Mouse (Mus musculus) MEL (cell line): ENCODE measurements around the gene Cd79b. TPM values are rescaled to one million over a fixed set of nuclear protein-coding genes. Genes with fewer than 3 reads are reported as not detected.

ENCODE experiments used
- DNase-seq: peaks from one replicate; pipeline ENCODE4 v3.0.0; 2011; ENCODE audit warnings: low read depth, low spot score
- H3K27ac ChIP-seq: 2 replicates; pipeline ENCODE4 v1.5.1; 2012; ENCODE audit warnings: low read depth, mild to moderate bottlenecking, control low read depth, low read length, moderate library complexity; ENCODE audit not compliant: control insufficient read depth
- H3K27me3 ChIP-seq, 2 experiments: fragments of 150-350 bp in 1 of 2; sonication (generic) in 1 of 2; 2 replicates each; pipeline ENCODE4 v1.6.1; 2012; ENCODE audit warnings: low read length in 2 of 2, mild to moderate bottlenecking in 2 of 2, improper control_type of control experiment in 1 of 2, moderate library complexity in 1 of 2; ENCODE audit not compliant: insufficient read depth in 2 of 2, control insufficient read depth in 1 of 2
- H3K36me3 ChIP-seq, 2 experiments: 2 replicates each; pipeline ENCODE4 v1.6.1; 2012 to 2014; ENCODE audit warnings: low read length in 2 of 2, improper control_type of control experiment in 1 of 2, inconsistent platforms in 1 of 2, mild to moderate bottlenecking in 1 of 2; ENCODE audit not compliant: insufficient read depth in 2 of 2, control insufficient read depth in 1 of 2
- H3K4me1 ChIP-seq, 2 experiments: fragments of 150-350 bp in 1 of 2; sonication (generic) in 1 of 2; 2 replicates each; pipeline ENCODE4 v1.6.1; 2012; ENCODE audit warnings: low read length in 2 of 2, improper control_type of control experiment in 1 of 2, mild to moderate bottlenecking in 1 of 2; ENCODE audit not compliant: insufficient read depth in 2 of 2, control insufficient read depth in 1 of 2
- H3K4me3 ChIP-seq, 2 experiments: fragments of 150-350 bp in 1 of 2; sonication (generic) in 1 of 2; 2 replicates each; pipeline ENCODE4 v1.5.1; 2012; ENCODE audit warnings: low read depth in 2 of 2, low read length in 2 of 2, mild to moderate bottlenecking in 2 of 2, moderate library complexity in 2 of 2, control low read depth in 1 of 2, improper control_type of control experiment in 1 of 2; ENCODE audit not compliant: control insufficient read depth in 1 of 2, insufficient read depth in 1 of 2
- H3K79me2 ChIP-seq: 2 replicates; pipeline ENCODE4 v1.6.1; 2012; ENCODE audit warnings: mild to moderate bottlenecking, low read length, moderate library complexity; ENCODE audit not compliant: control insufficient read depth, poor library complexity, insufficient read depth
- H3K9ac ChIP-seq: 2 replicates; pipeline ENCODE4 v1.6.1; 2012; ENCODE audit warnings: low read depth, mild to moderate bottlenecking, control low read depth, low read length, moderate library complexity; ENCODE audit not compliant: control insufficient read depth, poor library complexity, severe bottlenecking
- H3K9me3 ChIP-seq: fragments of 150-350 bp; sonication (generic); replicated peaks from 2 replicates; pipeline ENCODE4 v1.6.1; 2012; ENCODE audit warnings: mild to moderate bottlenecking, low read length, improper control_type of control experiment, moderate library complexity; ENCODE audit not compliant: insufficient read depth
- BHLHE40 ChIP-seq: IDR thresholded peaks from 2 replicates; pipeline ENCODE4 v1.6.1; 2012; ENCODE audit warnings: low read depth, mild to moderate bottlenecking, inconsistent platforms, low read length, improper control_type of control experiment, borderline replicate concordance
- CHD2 ChIP-seq: IDR thresholded peaks from 2 replicates; pipeline ENCODE4 v1.6.1; 2011; ENCODE audit warnings: low read length, improper control_type of control experiment
- E2F4 ChIP-seq: IDR thresholded peaks from 2 replicates; pipeline ENCODE4 v1.6.1; 2011; ENCODE audit warnings: low read depth, low read length, improper control_type of control experiment, borderline replicate concordance
- EP300 ChIP-seq, 2 experiments: IDR thresholded peaks; 2 replicates each; pipeline ENCODE4 v1.6.1; 2011; ENCODE audit warnings: improper control_type of control experiment in 2 of 2, low read length in 2 of 2, low read depth in 1 of 2, mild to moderate bottlenecking in 1 of 2
- GATA1 ChIP-seq: IDR thresholded peaks from 2 replicates; pipeline ENCODE4 v1.6.1; 2011; ENCODE audit warnings: low read depth, low read length, improper control_type of control experiment
- HCFC1 ChIP-seq: IDR thresholded peaks from 2 replicates; pipeline ENCODE4 v1.6.1; 2012; ENCODE audit warnings: low read depth, mild to moderate bottlenecking, inconsistent platforms, low read length, improper control_type of control experiment, moderate library complexity
- JUND ChIP-seq: IDR thresholded peaks from 2 replicates; pipeline ENCODE4 v1.6.1; 2011; ENCODE audit warnings: low read depth, mild to moderate bottlenecking, improper control_type of control experiment, low read length
- MAX ChIP-seq: IDR thresholded peaks from 2 replicates; pipeline ENCODE4 v1.6.1; 2011; ENCODE audit warnings: low read length, improper control_type of control experiment
- MYB ChIP-seq: IDR thresholded peaks from 2 replicates; pipeline ENCODE4 v1.6.1; 2011; ENCODE audit warnings: mild to moderate bottlenecking, low read depth, low read length, improper control_type of control experiment
- NRF1 ChIP-seq: IDR thresholded peaks from 2 replicates; pipeline ENCODE4 v1.6.1; 2014; ENCODE audit warnings: low read depth, mild to moderate bottlenecking, inconsistent platforms, low read length, improper control_type of control experiment, moderate library complexity; ENCODE audit not compliant: poor library complexity, insufficient read depth, severe bottlenecking
- POLR2AphosphoS2 ChIP-seq: IDR thresholded peaks from 2 replicates; pipeline ENCODE4 v1.6.1; 2011; ENCODE audit warnings: low read length, improper control_type of control experiment
- POLR2AphosphoS5 ChIP-seq: IDR thresholded peaks from 2 replicates; pipeline ENCODE4 v1.6.1; 2012; ENCODE audit warnings: low read depth, borderline replicate concordance, mild to moderate bottlenecking, inconsistent platforms, low read length, moderate library complexity, mixed read lengths
- RCOR1 ChIP-seq: IDR thresholded peaks from 2 replicates; pipeline ENCODE4 v1.6.1; 2012; ENCODE audit warnings: low read depth, mild to moderate bottlenecking, inconsistent platforms, low read length, improper control_type of control experiment
- SIN3A ChIP-seq: IDR thresholded peaks from 2 replicates; pipeline ENCODE4 v1.6.1; 2012; ENCODE audit warnings: low read length, improper control_type of control experiment, inconsistent platforms
- TBP ChIP-seq: IDR thresholded peaks from 2 replicates; pipeline ENCODE4 v1.8.0; 2011; ENCODE audit warnings: low read depth, low read length, improper control_type of control experiment
- TCF12 ChIP-seq: IDR thresholded peaks from 2 replicates; pipeline ENCODE4 v1.6.1; 2014; ENCODE audit warnings: low read depth, mild to moderate bottlenecking, inconsistent platforms, low read length, improper control_type of control experiment, moderate library complexity
- USF2 ChIP-seq, 2 experiments: IDR thresholded peaks; 2 replicates each; pipeline ENCODE4 v1.6.1; 2011 to 2012; ENCODE audit warnings: improper control_type of control experiment in 2 of 2, low read length in 2 of 2, borderline replicate concordance in 1 of 2, inconsistent platforms in 1 of 2, low read depth in 1 of 2, mild to moderate bottlenecking in 1 of 2; ENCODE audit not compliant: insufficient read depth in 1 of 2
- ZKSCAN1 ChIP-seq: IDR thresholded peaks from 2 replicates; pipeline ENCODE4 v1.6.1; 2012; ENCODE audit warnings: low read depth, mild to moderate bottlenecking, inconsistent platforms, low read length, improper control_type of control experiment, moderate library complexity
- polyA plus RNA-seq, 2 experiments: library from polyadenylated mRNA; stranded (reverse) in 1 of 2; unstranded in 1 of 2; fragments of >175 nt in 1 of 2; fragments of >200 nt in 1 of 2; gene quantifications; 2 replicates each; pipeline versions ENCODE4 v1.2.1 to v1.2.4; 2012; ENCODE audit warnings: low replicate concordance in 2 of 2, low read depth in 1 of 2; ENCODE audit not compliant: insufficient read length in 2 of 2, insufficient read depth in 1 of 2, missing spikeins in 1 of 2
- total RNA-seq: library from RNA; depleted of rRNA; stranded (reverse); fragments of 300-350 nt; gene quantifications from 2 replicates; pipeline ENCODE4 v1.2.3, GENCODE M21; 2012; rRNA removed

Cd79b gene
- total and polyA plus RNA-seq, 3 experiments = 0.54 to 2.4 TPM; not detected in 1

- Histone ChIP-seq H3K79me2 (peaks cover 9% of the 10 kb centered on the region; the same call in 1 of the 2 replicates), H3K36me3 (peaks cover 3 to 33% of the 10 kb centered on the region in 2 experiments)
- no peak for TF ChIP-seq POLR2AphosphoS2
- no peak for TF ChIP-seq E2F4
- no peak for TF ChIP-seq GATA1
- no peak for TF ChIP-seq CHD2
- no peak for TF ChIP-seq USF2 (IDR thresholded peaks at IDR 0.05; ENCODE audit: borderline replicate concordance in 1 of 2, insufficient read depth in 1 of 2, low read depth in 1 of 2, low read length in 2 of 2)
- TF ChIP-seq EP300 (IDR thresholded peaks at IDR 0.05; ENCODE audit: low read depth in 1 of 2, low read length in 2 of 2) = no peak
- TF ChIP-seq MYB = no peak
- no peak for TF ChIP-seq NRF1
- TF ChIP-seq JUND = no peak
- no peak for TF ChIP-seq TCF12
- no peak for TF ChIP-seq BHLHE40
- TF ChIP-seq POLR2AphosphoS5 = no peak
- no peak for TF ChIP-seq ZKSCAN1
- TF ChIP-seq SIN3A = no peak
- no peak for TF ChIP-seq MAX
- no peak for TF ChIP-seq RCOR1
- TF ChIP-seq TBP = no peak
- no peak for TF ChIP-seq HCFC1
Observed at GRCm38 (mm10) chr11:106263963-106264362, 50.6 kb downstream of the Cd79b start.

More at GRCm38 (mm10) chr11:106263963-106264362, 50.6 kb downstream of the Cd79b start:
- H3K27me3 ChIP-seq = no peaks in the 10 kb centered on the region
- H3K9me3 ChIP-seq = no peaks in the 10 kb centered on the region
- peaks cover 0 to 7% of the 10 kb centered on the region in 2 experiments; a peak in 1 of 4 replicates for H3K4me1 ChIP-seq
- no peak overlapping the region for H3K27ac ChIP-seq
- no peak for DNase-seq
- H3K9ac ChIP-seq = no peak overlapping the region
- H3K4me3 ChIP-seq = no peak overlapping the region

Other genes with a start within 250 kb of the Cd79b start
- gene Taco1, start 248.7 kb downstream of the Cd79b start, total RNA-seq = 33.3 and 35.0 TPM in 2 replicates
- 10 to 100 TPM in 1 of 2 experiments, not detected in 1; 33.1 TPM for gene Taco1, start 248.7 kb downstream of the Cd79b start, polyA plus RNA-seq
- gene Map3k3, start 230.1 kb downstream of the Cd79b start, total RNA-seq = 10.5 and 14.6 TPM in 2 replicates
- 10 to 100 TPM in 1 of 2 experiments, not detected in 1; 14.3 TPM for gene Map3k3, start 230.1 kb downstream of the Cd79b start, polyA plus RNA-seq
- not detected in 2 replicates for gene Gm10840, start 153.9 kb downstream of the Cd79b start, total RNA-seq
- not detected for gene Gm10840, start 153.9 kb downstream of the Cd79b start, polyA plus RNA-seq
- gene Limd2, start 153.9 kb downstream of the Cd79b start, total RNA-seq = 58.6 and 103 TPM in 2 replicates
- gene Limd2, start 153.9 kb downstream of the Cd79b start, polyA plus RNA-seq = 100 to 1,000 TPM in 1 of 2 experiments, not detected in 1; 201 TPM
- gene Strada, start 112.6 kb downstream of the Cd79b start, total RNA-seq = 25.5 and 27.4 TPM in 2 replicates
- gene Strada, start 112.6 kb downstream of the Cd79b start, polyA plus RNA-seq = 10 to 100 TPM in 1 of 2 experiments, not detected in 1; 39.8 TPM
- 51.6 and 51.8 TPM in 2 replicates for gene Ccdc47, start 98.4 kb downstream of the Cd79b start, total RNA-seq
- gene Ccdc47, start 98.4 kb downstream of the Cd79b start, polyA plus RNA-seq = 100 to 1,000 TPM in 1 of 2 experiments, 10 to 100 TPM in 1; 47.6 to 145 TPM
- 56.1 and 62.6 TPM in 2 replicates for gene Ddx42, start 97.8 kb downstream of the Cd79b start, total RNA-seq
- 10 to 100 TPM in 1 of 2 experiments, not detected in 1; 57.7 TPM for gene Ddx42, start 97.8 kb downstream of the Cd79b start, polyA plus RNA-seq
- 268 and 308 TPM in 2 replicates for gene Ftsj3, start 58.7 kb downstream of the Cd79b start, total RNA-seq
- gene Ftsj3, start 58.7 kb downstream of the Cd79b start, polyA plus RNA-seq = 100 to 1,000 TPM in 1 of 2 experiments, not detected in 1; 205 TPM
- 426 and 451 TPM in 2 replicates for gene Psmc5, start 58.6 kb downstream of the Cd79b start, total RNA-seq
- 100 to 1,000 TPM; 112 to 290 TPM for gene Psmc5, start 58.6 kb downstream of the Cd79b start, polyA plus RNA-seq
- gene Smarcd2, start 41.8 kb downstream of the Cd79b start, total RNA-seq = 116 and 131 TPM in 2 replicates
- gene Smarcd2, start 41.8 kb downstream of the Cd79b start, polyA plus RNA-seq = 100 to 1,000 TPM in 1 of 2 experiments, not detected in 1; 123 TPM
- 4.3 and 4.6 TPM in 2 replicates for gene Tcam1, start 38.1 kb downstream of the Cd79b start, total RNA-seq
- gene Tcam1, start 38.1 kb downstream of the Cd79b start, polyA plus RNA-seq = 1 to 10 TPM in 1 of 2 experiments, not detected in 1; 8.9 TPM
- gene Gh, start 12.9 kb downstream of the Cd79b start, total RNA-seq = not detected in 2 replicates
- gene Gh, start 12.9 kb downstream of the Cd79b start, polyA plus RNA-seq = under 1 TPM in 1 of 2 experiments, not detected in 1; 0.08 TPM
- 0.15 and 0.16 TPM in 2 replicates for gene Scn4a, start 38.5 kb upstream of the Cd79b start, total RNA-seq
- under 1 TPM in 1 of 2 experiments, not detected in 1; 0.04 TPM for gene Scn4a, start 38.5 kb upstream of the Cd79b start, polyA plus RNA-seq
- not detected in 2 replicates for gene Prr29, start 50.7 kb upstream of the Cd79b start, total RNA-seq
- gene Prr29, start 50.7 kb upstream of the Cd79b start, polyA plus RNA-seq = under 1 TPM in 1 of 2 experiments, not detected in 1; 0.61 TPM
- gene Icam2, start 73.3 kb upstream of the Cd79b start, total RNA-seq = 58.1 and 82.7 TPM in 2 replicates
- gene Icam2, start 73.3 kb upstream of the Cd79b start, polyA plus RNA-seq = 10 to 100 TPM in 1 of 2 experiments, not detected in 1; 49.6 TPM
- 4.3 and 4.8 TPM in 2 replicates for gene Ern1, start 173.1 kb upstream of the Cd79b start, total RNA-seq
- gene Ern1, start 173.1 kb upstream of the Cd79b start, polyA plus RNA-seq = 1 to 10 TPM in 1 of 2 experiments, not detected in 1; 5.7 TPM